Mouse (Mus musculus) cortical plate, adult 2 months (tissue): ENCODE measurements at regions not wholly inside any gene's neighbourhood (a gene's known extent, or its start where the extent isn't known, plus 50 kb on each side); places are given as distances from the start of the nearest gene placed in this dataset.
"Not testable (repeated sequence)": the region's sequence is repeated elsewhere in the genome, so short reads cannot be mapped to it uniquely, and the experiment has no call there.

Experiments
- H3K27ac ChIP-seq: fragments of 200-500 bp; 2 replicates; pipeline ENCODE4 v1.5.1; 2012; ENCODE audit warnings: low read length, control low read depth, inconsistent platforms; ENCODE audit not compliant: insufficient read depth
- H3K4me1 ChIP-seq: fragments of 200-500 bp; 2 replicates; pipeline ENCODE4 v1.6.1; 2011; ENCODE audit warnings: low read length; ENCODE audit not compliant: control insufficient read depth, insufficient read depth
- H3K4me3 ChIP-seq: fragments of 200-500 bp; 2 replicates; pipeline ENCODE4 v1.5.1; 2011; ENCODE audit warnings: mild to moderate bottlenecking, low read length, control low read depth; ENCODE audit not compliant: insufficient read depth
- CTCF ChIP-seq: fragments of 200-500 bp; IDR thresholded peaks from 2 replicates; pipeline ENCODE4 v1.5.1; 2011; ENCODE audit warnings: mild to moderate bottlenecking, control low read depth, low read length; ENCODE audit not compliant: insufficient read depth; ENCODE audit errors: extremely low read depth
- POLR2A ChIP-seq: fragments of 200-500 bp; IDR thresholded peaks from 2 replicates; pipeline ENCODE4 v1.6.1; 2011; ENCODE audit warnings: mild to moderate bottlenecking, low read length, control low read depth; ENCODE audit not compliant: insufficient read depth; ENCODE audit errors: extremely low read depth

- H3K27ac ChIP-seq: no peak overlapping the region
- no peak overlapping the region for H3K4me3 ChIP-seq
- no peak for TF ChIP-seq CTCF
- no peak for TF ChIP-seq POLR2A
- H3K4me1 ChIP-seq: no peaks in the 10 kb centered on the region
Measured at GRCm38 (mm10) chr1:128506551-128507313, 85.4 kb downstream of the Cxcr4 start.

GRCm38 (mm10) chr1:128504371-128504770 is 87.2 kb upstream of the Dars start:
- no peak overlapping the region for H3K4me3 ChIP-seq
- no peaks in the 10 kb centered on the region for H3K4me1 ChIP-seq
- H3K27ac ChIP-seq: no peak overlapping the region
- TF ChIP-seq CTCF (no peak), POLR2A (no peak)

- H3K4me3 ChIP-seq: no peak overlapping the region
- TF ChIP-seq CTCF: no peak
- no peak for TF ChIP-seq POLR2A
Measured at GRCm38 (mm10) chr1:128498042-128498772, 81.0 kb upstream of the Dars start.

DNA sequence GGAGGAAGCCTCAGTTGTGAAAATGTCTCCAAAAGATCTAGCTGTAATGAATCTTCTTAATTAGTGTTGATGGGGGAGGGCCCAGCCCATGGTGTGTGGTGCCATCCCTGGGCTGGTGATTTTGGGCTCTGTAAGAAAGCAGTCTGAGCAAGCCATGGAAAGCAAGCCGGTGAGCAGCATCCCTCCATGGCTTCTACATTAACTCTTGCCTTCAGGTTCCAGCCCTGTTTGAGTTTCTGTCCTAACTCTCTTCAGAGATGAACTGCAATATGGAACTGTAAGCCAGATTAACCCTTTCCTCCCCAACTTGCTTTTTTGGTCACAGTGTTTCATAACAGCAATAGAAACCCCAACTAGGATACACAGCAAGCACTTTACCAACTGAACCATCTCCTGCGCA is 75.1 kb upstream of the Dars start:
- Histone ChIP-seq H3K4me1 (no peaks in the 10 kb centered on the region), H3K4me3 (no peak overlapping the region), H3K27ac (no peak overlapping the region)
- no peak for TF ChIP-seq CTCF
- TF ChIP-seq POLR2A: no peak

More at GRCm38 (mm10) chr1:128498042-128498772, 81.0 kb upstream of the Dars start:
- Histone ChIP-seq H3K27ac (no peak overlapping the region), H3K4me1 (no peaks in the 10 kb centered on the region)

DNA sequence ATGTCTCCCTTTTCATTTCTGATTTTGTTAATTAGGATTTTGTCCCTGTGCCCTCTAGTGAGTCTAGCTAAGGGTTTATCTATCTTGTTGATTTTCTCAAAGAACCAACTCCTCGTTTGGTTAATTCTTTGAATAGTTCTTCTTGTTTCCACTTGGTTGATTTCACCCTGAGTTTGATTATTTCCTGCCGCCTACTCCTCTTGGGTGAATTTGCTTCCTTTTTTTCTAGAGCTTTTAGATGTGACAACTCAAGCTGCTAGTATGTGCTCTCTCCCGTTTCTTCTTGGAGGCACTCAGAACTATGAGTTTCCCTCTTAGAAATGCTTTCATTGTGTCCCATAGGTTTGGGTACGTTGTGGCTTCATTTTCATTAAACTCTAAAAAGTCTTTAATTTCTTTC is 70.0 kb upstream of the Dars start:
- H3K4me1 ChIP-seq, H3K4me3 ChIP-seq, H3K27ac ChIP-seq: not testable (repeated sequence)

DNA sequence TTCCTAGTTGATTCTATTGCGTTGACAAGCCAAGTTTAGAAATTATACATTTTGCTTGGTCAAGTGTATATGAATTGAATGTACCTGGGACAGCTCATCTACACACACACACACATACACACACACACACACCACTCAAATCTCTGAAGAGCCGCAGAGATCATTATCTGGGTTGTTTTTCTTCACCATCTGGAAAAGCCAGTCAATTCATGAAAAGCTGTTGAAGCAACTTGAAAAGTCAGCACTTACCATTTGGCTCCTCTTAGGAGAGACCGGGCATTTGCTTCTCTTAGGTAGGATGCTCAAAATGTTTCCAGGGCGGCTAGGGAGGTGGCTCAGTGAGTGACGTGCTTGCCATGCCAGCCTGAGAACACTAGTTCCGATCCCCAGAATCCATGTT is 61.2 kb upstream of the Dars start:
- no peak overlapping the region for H3K27ac ChIP-seq
- TF ChIP-seq POLR2A (no peak), CTCF (no peak)
- H3K4me1 ChIP-seq: no peaks in the 10 kb centered on the region
- H3K4me3 ChIP-seq: no peak overlapping the region

- no peak overlapping the region for H3K4me3 ChIP-seq
- no peaks in the 10 kb centered on the region for H3K4me1 ChIP-seq
- TF ChIP-seq CTCF (no peak), POLR2A (no peak)
Measured at GRCm38 (mm10) chr1:128477653-128478052, 60.5 kb upstream of the Dars start.

GRCm38 (mm10) chr1:128472713-128473230 is 55.6 kb upstream of the Dars start:
- no peak overlapping the region for H3K27ac ChIP-seq
- TF ChIP-seq POLR2A: no peak
- no peak for TF ChIP-seq CTCF
- H3K4me1 ChIP-seq: 0 out of 2 replicates have a peak, but pooled peaks cover 2% of the 10 kb centered on the region
- peak overlapping the region; percentile 12; the same call in 1 of the 2 replicates for H3K4me3 ChIP-seq

More at GRCm38 (mm10) chr1:128477653-128478052, 60.5 kb upstream of the Dars start:
- no peak overlapping the region for H3K27ac ChIP-seq

DNA sequence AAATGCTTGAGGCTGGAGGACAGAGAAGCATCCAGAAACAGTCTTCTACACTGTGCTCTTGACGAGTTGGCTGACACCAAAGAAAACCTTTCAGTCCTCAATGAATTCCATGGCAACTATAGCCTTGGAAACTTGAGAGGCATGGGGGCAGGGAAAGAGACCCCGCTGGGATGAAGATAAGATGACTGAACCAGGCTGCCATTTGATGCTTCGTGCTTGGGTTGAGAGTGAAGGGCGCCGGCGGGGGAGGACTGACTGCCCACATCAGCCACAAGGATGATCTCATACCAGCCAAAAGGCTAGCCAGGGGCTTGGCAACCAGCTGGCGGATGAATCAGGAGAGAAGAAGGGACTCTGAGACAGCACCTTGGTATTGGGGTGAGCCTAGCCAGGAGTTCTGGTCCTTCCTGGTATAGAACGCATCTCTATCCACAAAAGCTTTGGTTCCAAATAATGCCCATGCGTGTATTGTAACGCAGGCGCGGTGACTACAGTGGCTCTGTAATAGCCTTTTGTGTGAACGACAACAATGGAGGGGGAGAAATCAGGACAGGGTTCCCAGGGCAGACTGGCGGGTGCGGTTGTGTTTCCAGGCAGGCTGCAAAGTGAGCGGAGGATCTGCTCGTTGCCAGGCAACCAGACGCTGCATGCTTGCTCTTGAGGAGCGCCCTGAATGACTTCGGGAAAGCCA is 55.0 kb upstream of the Dars start:
- Histone ChIP-seq H3K4me1 (0 out of 2 replicates have a peak, but pooled peaks cover 2% of the 10 kb centered on the region), H3K4me3 (peak overlapping the region; percentile 12; the same call in 1 of the 2 replicates), H3K27ac (no peak overlapping the region)
- TF ChIP-seq POLR2A (no peak), CTCF (no peak)
